Mouse (Mus musculus) intestine, embryonic 14.5 days (tissue): ENCODE results near the gene Rnf43. TPM values are rescaled to one million over a fixed set of nuclear protein-coding genes. Genes with fewer than 3 reads are reported as not detected.

ENCODE experiments used
- ATAC-seq: fragments of 200-750 bp; cut with Nextera tagmentation; replicated peaks from 2 replicates; pipeline ENCODE4 v1.8.0; 2017; ENCODE audit warnings: low read depth, moderate number of reproducible peaks, moderate TSS enrichment, moderate library complexity; ENCODE audit not compliant: low FRiP score, low TSS enrichment
- DNase-seq: peaks from one replicate; pipeline ENCODE4 v3.0.0-alpha.2; 2018; ENCODE audit warnings: low spot score
- H3K27ac ChIP-seq: fragments of 300-500 bp; sonication (generic); 2 replicates; pipeline ENCODE4 v1.5.1; 2014; ENCODE audit warnings: low read depth, mild to moderate bottlenecking, control low read depth
- H3K27me3 ChIP-seq: fragments of 300-500 bp; sonication (generic); replicated peaks from 2 replicates; pipeline ENCODE4 v1.6.1; 2014; ENCODE audit warnings: low read length, control low read depth; ENCODE audit not compliant: control insufficient read depth, insufficient read depth
- H3K36me3 ChIP-seq: fragments of 300-500 bp; sonication (generic); 2 replicates; pipeline ENCODE4 v1.6.1; 2014; ENCODE audit warnings: low read length, control low read depth; ENCODE audit not compliant: control insufficient read depth, insufficient read depth
- H3K4me1 ChIP-seq: fragments of 300-500 bp; sonication (generic); replicated peaks from 2 replicates; pipeline ENCODE4 v1.6.1; 2014; ENCODE audit warnings: low read length, control low read depth, mixed read lengths; ENCODE audit not compliant: control insufficient read depth, insufficient read depth
- H3K4me2 ChIP-seq: fragments of 300-500 bp; sonication (generic); 2 replicates; pipeline ENCODE4 v1.6.1; 2014; ENCODE audit warnings: low read length
- H3K4me3 ChIP-seq: fragments of 300-500 bp; sonication (generic); 2 replicates; pipeline ENCODE4 v1.5.1; 2014; ENCODE audit warnings: low read depth, low read length, control low read depth, mixed read lengths
- H3K9ac ChIP-seq: fragments of 300-500 bp; sonication (generic); 2 replicates; pipeline ENCODE4 v1.6.1; 2014; ENCODE audit warnings: mild to moderate bottlenecking, low read length
- H3K9me3 ChIP-seq: fragments of 300-500 bp; sonication (generic); 2 replicates; pipeline ENCODE4 v1.6.1; 2016; ENCODE audit warnings: low read length, control low read depth; ENCODE audit not compliant: control insufficient read depth
- WGBS: fragments of 180-500 bp; shearing (Covaris S2); extraction: QIAGEN DNeasy Blood & Tissue Kit; methylation state at CpG from one replicate; pipeline ENCODE4 v1.1.7; 2014; 5-methylcytosine and 5-hydroxymethylcytosine counted together
- polyA plus RNA-seq: library from polyadenylated mRNA; unstranded; fragments of >200 nt; fragmentation: Nextera tagmentation; extraction: Ambion mirVana; gene quantifications from 2 replicates; pipeline ENCODE4 v1.2.1, GENCODE M21; 2014

The Rnf43 gene
- polyA plus RNA-seq, 1 experiment from 2014 or later, result 18.9 TPM

DNA sequence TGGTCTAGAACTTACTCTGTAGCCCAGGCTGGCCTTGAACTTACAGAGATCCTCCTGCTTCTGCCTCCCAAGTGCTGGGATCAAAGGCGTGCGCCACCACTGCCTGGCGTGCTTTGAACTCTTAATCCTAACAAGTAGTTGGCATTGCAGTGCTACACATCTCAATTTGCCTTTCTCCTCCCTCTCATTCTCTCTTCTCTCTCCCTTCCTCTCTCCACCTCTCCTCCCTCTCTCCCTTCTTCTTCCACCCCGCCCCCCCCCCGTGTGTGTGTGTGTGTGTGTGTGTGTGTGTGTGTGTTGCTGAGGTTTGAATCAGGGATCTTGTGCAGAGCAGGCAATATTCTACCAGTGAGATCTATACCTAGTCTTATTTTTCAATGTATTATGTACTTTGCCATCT lies 84.8 kb downstream of the Rnf43 start:
- Histone ChIP-seq H3K27ac (no peak overlapping the region), H3K4me1 (0 out of 2 replicates have a peak, but pooled peaks cover 4% of the 10 kb centered on the region), H3K9me3 (no peaks in the 10 kb centered on the region), H3K4me3 (no peak overlapping the region), H3K9ac (no peak overlapping the region), H3K27me3 (no peaks in the 10 kb centered on the region), H3K36me3 (peaks cover 28% of the 10 kb centered on the region), H3K4me2 (no peak overlapping the region)
- DNase-seq (no peak), ATAC-seq (no peak)
- 95% methylated on average over 5 of the region's 5 CpGs for WGBS

DNA sequence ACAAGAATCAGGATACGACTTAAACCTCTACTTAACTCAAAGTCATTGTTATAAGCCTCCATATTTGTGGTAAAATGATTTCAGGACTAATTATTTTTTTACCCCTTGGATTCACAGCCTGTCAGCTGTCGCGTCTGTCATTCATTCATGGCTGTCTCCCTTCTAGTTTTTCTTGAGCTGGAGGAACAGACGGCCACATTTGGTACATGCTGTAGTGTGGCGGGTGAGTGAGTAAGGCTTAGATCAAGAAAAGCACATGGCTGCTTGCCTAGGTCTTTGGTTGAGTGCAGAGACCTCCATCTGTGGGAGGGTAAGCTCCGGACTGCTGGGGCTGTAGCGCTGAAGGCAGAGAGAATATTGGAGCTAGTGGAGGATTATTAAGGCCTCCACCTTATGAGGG lies 85.2 kb downstream of the Rnf43 start:
- no peaks in the 10 kb centered on the region for H3K27me3 ChIP-seq
- peaks cover 24% of the 10 kb centered on the region for H3K36me3 ChIP-seq
- 88% methylated on average over 7 of the region's 7 CpGs for WGBS
- H3K9me3 ChIP-seq, result no peaks in the 10 kb centered on the region
- no peak overlapping the region for H3K27ac ChIP-seq
- 0 out of 2 replicates have a peak, but pooled peaks cover 4% of the 10 kb centered on the region for H3K4me1 ChIP-seq
- ATAC-seq, result no peak
- no peak for DNase-seq
- no peak overlapping the region for H3K9ac ChIP-seq
- no peak overlapping the region for H3K4me2 ChIP-seq
- H3K4me3 ChIP-seq, result no peak overlapping the region

DNA sequence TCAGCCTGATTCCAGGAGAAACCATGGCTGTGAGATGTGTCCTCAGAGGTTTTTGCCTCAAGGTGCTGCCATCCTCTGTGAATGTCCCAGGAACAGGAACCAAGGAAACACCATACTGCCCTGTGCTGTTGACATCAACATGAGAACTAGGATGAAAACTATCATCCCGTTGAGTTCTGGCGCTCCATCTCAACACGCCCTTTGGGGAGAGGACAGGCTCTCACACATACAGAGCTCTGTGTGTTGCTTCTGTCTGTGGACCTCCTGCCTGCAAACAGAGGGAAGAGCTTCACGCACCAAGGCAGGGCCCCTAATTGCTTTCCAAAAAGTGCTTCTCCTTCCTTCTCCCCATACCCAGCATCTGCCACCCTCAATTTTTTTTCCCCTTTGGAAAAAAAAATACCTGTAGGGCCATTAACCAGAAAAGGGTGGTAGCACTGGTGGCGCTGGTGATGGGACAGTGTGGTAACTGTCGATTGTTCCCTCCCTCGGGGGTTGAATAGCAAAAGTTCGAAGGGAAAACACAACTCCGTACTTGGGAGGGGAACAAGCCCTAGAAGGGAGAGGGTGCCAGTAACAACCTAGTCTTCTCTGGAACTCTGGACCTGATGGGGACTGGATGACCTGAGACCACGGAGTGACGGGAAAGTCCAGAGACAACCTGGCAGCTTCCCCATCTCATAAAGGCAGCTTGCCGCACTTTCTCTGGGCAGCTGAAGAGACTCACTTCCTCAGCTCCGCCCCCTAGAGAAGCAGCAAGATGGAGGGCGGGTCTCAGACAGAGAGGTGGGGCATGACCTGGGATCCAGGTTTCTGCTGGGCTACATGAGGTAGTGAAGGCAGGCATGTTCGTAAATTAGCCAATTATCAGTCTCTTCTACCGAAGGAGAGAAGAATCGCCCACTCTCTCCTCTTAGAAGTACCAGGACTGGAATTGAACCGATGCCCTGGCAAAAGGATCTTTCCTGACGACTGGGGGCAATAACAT lies 85.9 kb downstream of the Rnf43 start:
- ATAC-seq (no peak), DNase-seq (no peak)
- H3K36me3 ChIP-seq, result peaks cover 18% of the 10 kb centered on the region
- no peaks in the 10 kb centered on the region for H3K27me3 ChIP-seq
- no peaks in the 10 kb centered on the region for H3K9me3 ChIP-seq
- 32% methylated on average over 19 of the region's 19 CpGs for WGBS
- H3K9ac ChIP-seq, result no peak overlapping the region
- 0 out of 2 replicates have a peak, but pooled peaks cover 4% of the 10 kb centered on the region for H3K4me1 ChIP-seq
- H3K4me3 ChIP-seq, result no peak overlapping the region
- no peak overlapping the region for H3K27ac ChIP-seq
- H3K4me2 ChIP-seq, result peak overlapping the region; percentile 31

DNA sequence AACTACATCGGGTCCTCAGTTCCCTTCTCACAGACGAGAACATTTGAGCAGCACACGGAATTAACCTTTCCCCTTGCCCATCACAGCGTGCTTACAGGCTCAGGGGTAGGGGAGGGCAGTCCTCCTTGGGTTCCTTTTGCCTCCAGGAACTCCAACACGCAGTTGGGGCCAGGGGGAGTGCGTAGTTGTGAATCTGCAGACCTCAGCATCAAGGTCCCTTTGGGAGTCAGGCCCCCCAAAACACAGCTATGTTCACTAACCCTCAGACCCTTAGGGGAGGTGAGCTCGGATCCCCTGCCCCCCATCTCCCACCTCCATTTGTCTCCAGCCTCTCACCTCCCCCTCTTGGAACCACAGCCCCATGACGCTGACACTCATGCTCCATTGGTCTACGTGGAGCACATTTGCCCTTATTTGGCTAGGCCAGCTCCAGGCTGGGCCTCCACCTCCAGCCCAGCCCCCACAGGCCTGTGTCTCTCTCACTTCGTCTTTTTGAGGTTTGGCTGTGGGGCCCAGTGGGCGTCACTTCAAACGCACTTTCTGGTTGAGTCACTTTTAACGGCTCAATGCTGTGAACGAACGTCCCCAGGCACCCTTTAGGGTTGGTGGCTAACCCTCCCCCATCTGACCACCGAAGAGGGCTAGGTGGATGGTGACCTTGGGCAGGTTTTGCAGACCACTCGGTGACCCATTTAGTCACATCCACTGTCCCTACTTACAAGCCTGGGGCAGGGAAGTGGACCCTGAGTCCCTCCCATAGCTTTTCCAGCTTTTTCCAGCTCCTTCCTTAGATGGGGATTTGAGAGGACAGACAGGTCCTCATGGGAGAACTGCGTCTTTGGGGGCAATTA lies 86.9 kb downstream of the Rnf43 start:
- Histone ChIP-seq H3K36me3 (peaks cover 8% of the 10 kb centered on the region), H3K4me2 (no peak overlapping the region), H3K9ac (no peak overlapping the region), H3K27me3 (no peaks in the 10 kb centered on the region), H3K4me1 (0 out of 2 replicates have a peak, but pooled peaks cover 4% of the 10 kb centered on the region), H3K27ac (peak overlapping the region; percentile 33; the same call in 1 of the 2 replicates), H3K4me3 (no peak overlapping the region), H3K9me3 (no peaks in the 10 kb centered on the region)
- 0 out of 2 replicates have a peak, but pooled peaks have one; percentile 29 for ATAC-seq
- DNase-seq, result no peak
- 43% methylated on average over 18 of the region's 18 CpGs for WGBS

DNA sequence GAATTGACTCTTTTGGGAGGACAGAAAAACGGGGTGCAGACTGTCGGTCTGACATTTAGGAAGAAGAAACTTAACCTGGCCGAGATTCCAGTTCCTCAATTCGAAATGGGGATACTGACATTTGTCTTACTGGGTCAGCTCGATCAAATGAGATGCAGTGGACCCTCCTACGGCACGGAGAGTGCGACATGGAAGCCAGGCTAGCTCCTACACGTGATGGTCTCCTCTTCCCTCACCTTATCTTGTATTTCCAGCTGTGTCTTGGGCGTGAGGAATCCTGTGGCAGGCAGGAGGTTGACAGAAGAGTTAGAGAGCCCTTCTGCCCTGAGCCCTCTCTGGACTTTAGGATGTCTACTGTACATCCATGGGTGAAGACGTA lies 87.5 kb downstream of the Rnf43 start:
- 83% methylated on average over 11 of the region's 11 CpGs for WGBS
- Histone ChIP-seq H3K9me3 (no peaks in the 10 kb centered on the region), H3K36me3 (peaks cover 2% of the 10 kb centered on the region), H3K4me2 (no peak overlapping the region), H3K4me1 (0 out of 2 replicates have a peak, but pooled peaks cover 4% of the 10 kb centered on the region), H3K27ac (peak overlapping the region; percentile 33; the same call in 1 of the 2 replicates), H3K27me3 (no peaks in the 10 kb centered on the region), H3K9ac (no peak overlapping the region), H3K4me3 (no peak overlapping the region)
- no peak for DNase-seq
- no peak; the same call in 1 of the 2 replicates for ATAC-seq

DNA sequence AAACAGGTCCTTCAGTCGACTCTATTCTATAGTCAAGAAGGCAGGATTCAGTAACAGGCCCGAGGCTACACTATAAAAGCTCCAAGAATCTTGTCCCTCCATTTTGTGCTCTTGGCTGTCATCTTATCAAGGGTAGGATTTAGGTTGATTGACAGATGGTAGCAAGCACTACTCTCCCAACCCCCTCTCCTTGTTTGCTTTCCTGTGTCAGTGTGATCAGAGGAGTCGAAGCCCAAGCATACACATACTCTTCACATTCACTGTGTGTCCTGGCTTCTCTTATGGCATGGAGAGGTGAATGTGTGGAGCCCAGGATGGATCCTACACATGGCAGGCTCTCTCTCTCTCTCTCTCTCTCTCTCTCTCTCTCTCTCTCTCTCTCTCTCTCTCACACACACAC lies 88.0 kb downstream of the Rnf43 start:
- no peak overlapping the region for H3K4me3 ChIP-seq
- no peak overlapping the region for H3K9ac ChIP-seq
- H3K4me2 ChIP-seq, result no peak overlapping the region
- no peaks in the 10 kb centered on the region for H3K9me3 ChIP-seq
- 73% methylated on average over 3 of the region's 3 CpGs for WGBS
- no peak for DNase-seq
- H3K36me3 ChIP-seq, result no peaks in the 10 kb centered on the region
- no peak overlapping the region for H3K27ac ChIP-seq
- ATAC-seq, result no peak
- H3K27me3 ChIP-seq, result no peaks in the 10 kb centered on the region
- 0 out of 2 replicates have a peak, but pooled peaks cover 4% of the 10 kb centered on the region for H3K4me1 ChIP-seq

DNA sequence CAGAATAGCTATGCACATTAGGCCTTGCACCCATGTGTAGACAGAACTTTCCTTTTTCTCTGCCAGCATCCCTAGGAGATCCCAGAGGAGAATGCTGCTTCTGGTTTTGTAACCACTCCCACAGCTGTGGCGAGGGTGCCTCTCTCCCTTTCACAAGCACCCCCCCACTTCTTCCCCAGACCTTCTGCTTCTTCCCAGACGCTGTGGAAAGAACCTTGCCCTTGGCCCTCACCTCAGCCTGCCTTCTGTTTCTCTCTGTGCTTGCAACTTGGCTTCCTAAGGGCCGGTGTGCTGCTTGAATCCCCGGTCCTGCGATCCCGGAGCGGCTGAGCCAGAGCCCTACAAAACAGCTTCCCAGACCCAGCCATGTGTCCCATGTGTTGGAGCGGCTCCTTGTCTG lies 88.5 kb downstream of the Rnf43 start:
- no peak overlapping the region for H3K4me3 ChIP-seq
- no peaks in the 10 kb centered on the region for H3K36me3 ChIP-seq
- DNase-seq, result no peak
- no peaks in the 10 kb centered on the region for H3K27me3 ChIP-seq
- no peak overlapping the region for H3K9ac ChIP-seq
- no peak for ATAC-seq
- no peak overlapping the region for H3K4me2 ChIP-seq
- 0 out of 2 replicates have a peak, but pooled peaks cover 4% of the 10 kb centered on the region for H3K4me1 ChIP-seq
- H3K27ac ChIP-seq, result no peak overlapping the region
- no peaks in the 10 kb centered on the region for H3K9me3 ChIP-seq
- WGBS, result 81% methylated on average over 8 of the region's 8 CpGs

DNA sequence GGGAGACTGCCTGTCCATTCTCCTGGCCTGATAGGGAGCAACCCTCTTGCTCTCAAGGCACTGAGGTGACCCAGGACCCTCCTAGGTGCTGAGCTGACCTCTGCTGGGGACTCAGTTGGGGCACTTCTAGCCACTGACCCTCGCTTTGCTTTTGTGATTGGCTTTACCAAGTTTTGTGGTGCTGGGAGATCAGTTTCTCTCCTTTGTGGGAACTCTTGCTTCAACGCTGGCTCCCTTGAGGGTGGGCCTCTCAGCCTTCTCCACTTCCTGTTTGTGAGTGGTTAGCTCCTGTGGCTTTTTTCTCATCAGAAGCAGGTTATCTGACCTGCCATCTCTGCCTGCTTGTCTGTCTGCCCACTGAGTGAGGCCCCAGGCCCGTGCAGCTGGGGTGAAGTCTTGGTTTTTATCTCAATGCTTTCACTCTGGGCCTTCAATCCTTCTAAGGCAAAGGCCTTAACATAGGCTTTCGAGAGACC lies 89.0 kb downstream of the Rnf43 start:
- 68% methylated on average over 4 of the region's 4 CpGs for WGBS
- 0 out of 2 replicates have a peak, but pooled peaks cover 4% of the 10 kb centered on the region for H3K4me1 ChIP-seq
- no peaks in the 10 kb centered on the region for H3K27me3 ChIP-seq
- no peak overlapping the region for H3K9ac ChIP-seq
- H3K27ac ChIP-seq, result no peak overlapping the region
- no peak overlapping the region for H3K4me3 ChIP-seq
- H3K9me3 ChIP-seq, result no peaks in the 10 kb centered on the region
- DNase-seq (no peak), ATAC-seq (no peak)
- no peaks in the 10 kb centered on the region for H3K36me3 ChIP-seq
- no peak overlapping the region for H3K4me2 ChIP-seq
